Mouse (Mus musculus): ENCODE data around the gene Bcas2. TPM values are rescaled to one million over a fixed set of nuclear protein-coding genes. Genes with fewer than 3 reads are reported as not detected.
A peak's percentile ranks its signal among the peaks of the same experiment; 100 is the strongest.

Bcas2 gene
- polyA plus RNA-seq, 1 experiment from 2014 or later, result 109 TPM

- WGBS, result 76% methylated on average over 11 of the region's 11 CpGs
- Histone ChIP-seq H3K9ac (ENCODE audit: low read length) (no peak overlapping the region), H3K4me1 (replicated peaks; ENCODE audit: control insufficient read depth, insufficient read depth) (no peaks in the 10 kb centered on the region), H3K4me3 (ENCODE audit: low read depth, low read length) (no peak overlapping the region), H3K27ac (replicated peaks) (no peak overlapping the region; the same call in 1 of the 2 replicates), H3K36me3 (ENCODE audit: control insufficient read depth, insufficient read depth, low read length) (no peaks in the 10 kb centered on the region; the same call in 1 of the 2 replicates), H3K9me3 (ENCODE audit: control insufficient read depth, low read length) (no peaks in the 10 kb centered on the region), H3K4me2 (replicated peaks; ENCODE audit: low read depth) (no peak overlapping the region), H3K27me3 (ENCODE audit: control insufficient read depth, insufficient read depth, low read length) (no peaks in the 10 kb centered on the region)
- DNase-seq (ENCODE audit: low spot score) (no peak), ATAC-seq (ENCODE audit: low FRiP score, low TSS enrichment) (no peak)
- TF ChIP-seq CTCF (IDR thresholded peaks at IDR 0.05; ENCODE audit: low read depth) (no peak), EP300 (optimal IDR thresholded peaks at IDR 0.05) (no peak)
Observed at GRCm38 (mm10) chr3:103141287-103141686, 30.2 kb upstream of the Bcas2 start.

- ATAC-seq (ENCODE audit: low FRiP score, low TSS enrichment), result no peak
- Histone ChIP-seq H3K27ac (replicated peaks) (no peak overlapping the region), H3K9me3 (ENCODE audit: control insufficient read depth, low read length) (no peaks in the 10 kb centered on the region), H3K4me1 (replicated peaks; ENCODE audit: control insufficient read depth, insufficient read depth) (no peaks in the 10 kb centered on the region), H3K9ac (ENCODE audit: low read length) (no peak overlapping the region), H3K36me3 (ENCODE audit: control insufficient read depth, insufficient read depth, low read length) (no peaks in the 10 kb centered on the region; the same call in 1 of the 2 replicates), H3K4me2 (replicated peaks; ENCODE audit: low read depth) (no peak overlapping the region), H3K27me3 (ENCODE audit: control insufficient read depth, insufficient read depth, low read length) (no peaks in the 10 kb centered on the region), H3K4me3 (ENCODE audit: low read depth, low read length) (no peak overlapping the region)
- WGBS, result 84% methylated on average over 10 of the region's 10 CpGs
- TF ChIP-seq CTCF (IDR thresholded peaks at IDR 0.05; ENCODE audit: low read depth) (no peak), EP300 (optimal IDR thresholded peaks at IDR 0.05) (no peak)
- no peak for DNase-seq (ENCODE audit: low spot score)
Observed at GRCm38 (mm10) chr3:103142366-103142765, 29.1 kb upstream of the Bcas2 start.

- Histone ChIP-seq H3K9ac (ENCODE audit: low read length) (no peak overlapping the region), H3K27me3 (ENCODE audit: control insufficient read depth, insufficient read depth, low read length) (no peaks in the 10 kb centered on the region), H3K9me3 (ENCODE audit: control insufficient read depth, low read length) (no peaks in the 10 kb centered on the region), H3K4me2 (replicated peaks; ENCODE audit: low read depth) (no peak overlapping the region), H3K36me3 (ENCODE audit: control insufficient read depth, insufficient read depth, low read length) (0 out of 2 replicates have a peak, but pooled peaks cover 4% of the 10 kb centered on the region), H3K27ac (replicated peaks) (no peak overlapping the region), H3K4me1 (replicated peaks; ENCODE audit: control insufficient read depth, insufficient read depth) (no peaks in the 10 kb centered on the region), H3K4me3 (ENCODE audit: low read depth, low read length) (no peak overlapping the region)
- ATAC-seq (ENCODE audit: low FRiP score, low TSS enrichment), result no peak
- no peak for DNase-seq (ENCODE audit: low spot score)
- no peak for TF ChIP-seq EP300 (optimal IDR thresholded peaks at IDR 0.05)
- TF ChIP-seq CTCF (IDR thresholded peaks at IDR 0.05; ENCODE audit: low read depth), result no peak
- 62% methylated on average over 2 of the region's 2 CpGs for WGBS
Observed at GRCm38 (mm10) chr3:103145336-103145735, 26.1 kb upstream of the Bcas2 start.

- H3K27me3 ChIP-seq (ENCODE audit: control insufficient read depth, insufficient read depth, low read length), result no peaks in the 10 kb centered on the region
- TF ChIP-seq CTCF (IDR thresholded peaks at IDR 0.05; ENCODE audit: low read depth) (no peak), EP300 (optimal IDR thresholded peaks at IDR 0.05) (no peak)
- H3K9ac ChIP-seq (ENCODE audit: low read length), result no peak overlapping the region
- no peak overlapping the region for H3K4me3 ChIP-seq (ENCODE audit: low read depth, low read length)
- 80% methylated on average over 4 of the region's 4 CpGs for WGBS
- H3K4me1 ChIP-seq (replicated peaks; ENCODE audit: control insufficient read depth, insufficient read depth), result no peaks in the 10 kb centered on the region
- no peak for ATAC-seq (ENCODE audit: low FRiP score, low TSS enrichment)
- H3K27ac ChIP-seq (replicated peaks), result peak overlapping the region; percentile 80
- no peak overlapping the region for H3K4me2 ChIP-seq (replicated peaks; ENCODE audit: low read depth)
- H3K36me3 ChIP-seq (ENCODE audit: control insufficient read depth, insufficient read depth, low read length), result 0 out of 2 replicates have a peak, but pooled peaks cover 6% of the 10 kb centered on the region
- H3K9me3 ChIP-seq (ENCODE audit: control insufficient read depth, low read length), result no peaks in the 10 kb centered on the region
- no peak for DNase-seq (ENCODE audit: low spot score)
Observed at GRCm38 (mm10) chr3:103145791-103146190, 25.7 kb upstream of the Bcas2 start.

- Histone ChIP-seq H3K27me3 (ENCODE audit: control insufficient read depth, insufficient read depth, low read length) (no peaks in the 10 kb centered on the region), H3K36me3 (ENCODE audit: control insufficient read depth, insufficient read depth, low read length) (peaks cover 10% of the 10 kb centered on the region; the same call in 1 of the 2 replicates), H3K4me3 (ENCODE audit: low read depth, low read length) (no peak overlapping the region), H3K9ac (ENCODE audit: low read length) (no peak overlapping the region), H3K4me2 (replicated peaks; ENCODE audit: low read depth) (no peak overlapping the region), H3K27ac (replicated peaks) (peak overlapping the region; percentile 80), H3K9me3 (ENCODE audit: control insufficient read depth, low read length) (no peaks in the 10 kb centered on the region), H3K4me1 (replicated peaks; ENCODE audit: control insufficient read depth, insufficient read depth) (no peaks in the 10 kb centered on the region)
- TF ChIP-seq EP300 (optimal IDR thresholded peaks at IDR 0.05) (peak; percentile 90), CTCF (IDR thresholded peaks at IDR 0.05; ENCODE audit: low read depth) (no peak)
- ATAC-seq (ENCODE audit: low FRiP score, low TSS enrichment) (peak; percentile 81; the same call in 1 of the 2 replicates), DNase-seq (ENCODE audit: low spot score) (no peak)
- 58% methylated on average over 23 of the region's 23 CpGs for WGBS
Observed at GRCm38 (mm10) chr3:103146330-103147166, 24.9 kb upstream of the Bcas2 start.

GRCm38 (mm10) chr3:103147775-103148174 lies 23.7 kb upstream of the Bcas2 start:
- H3K4me2 ChIP-seq (replicated peaks; ENCODE audit: low read depth), result no peak overlapping the region
- H3K4me1 ChIP-seq (replicated peaks; ENCODE audit: control insufficient read depth, insufficient read depth), result no peaks in the 10 kb centered on the region
- peaks cover 10% of the 10 kb centered on the region; the same call in 1 of the 2 replicates for H3K36me3 ChIP-seq (ENCODE audit: control insufficient read depth, insufficient read depth, low read length)
- H3K27me3 ChIP-seq (ENCODE audit: control insufficient read depth, insufficient read depth, low read length), result no peaks in the 10 kb centered on the region
- no peaks in the 10 kb centered on the region for H3K9me3 ChIP-seq (ENCODE audit: control insufficient read depth, low read length)
- ATAC-seq (ENCODE audit: low FRiP score, low TSS enrichment), result no peak
- 84% methylated on average over 4 of the region's 4 CpGs for WGBS
- no peak overlapping the region for H3K9ac ChIP-seq (ENCODE audit: low read length)
- TF ChIP-seq CTCF (IDR thresholded peaks at IDR 0.05; ENCODE audit: low read depth) (peak; percentile 49), EP300 (optimal IDR thresholded peaks at IDR 0.05) (no peak)
- DNase-seq (ENCODE audit: low spot score), result no peak
- H3K27ac ChIP-seq (replicated peaks), result no peak overlapping the region; the same call in 1 of the 2 replicates
- H3K4me3 ChIP-seq (ENCODE audit: low read depth, low read length), result no peak overlapping the region
